Mouse (Mus musculus): ENCODE data around the gene Hdac9.

DNA sequence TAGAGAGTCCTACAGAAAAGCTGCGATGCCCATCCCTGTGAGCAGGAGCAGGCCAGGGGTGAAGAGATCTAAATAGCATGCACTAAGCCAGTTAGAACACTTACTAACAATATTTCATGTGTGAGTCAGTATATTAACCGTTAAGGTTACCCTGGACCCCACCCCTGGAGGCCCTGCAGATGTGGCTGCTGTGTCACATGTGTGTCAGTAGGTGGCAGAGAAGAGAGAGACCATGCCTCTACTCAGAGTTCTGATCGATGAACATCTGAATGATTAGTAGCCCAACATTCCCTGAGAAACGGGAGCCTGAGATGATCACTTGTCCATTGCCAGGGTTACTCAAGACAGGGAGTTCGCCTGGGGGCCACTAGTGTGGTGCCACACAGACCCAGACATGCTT, 22.0 kb downstream of the Hdac9 start:
- TF ChIP-seq CTCF (IDR thresholded peaks at IDR 0.05; ENCODE audit: low read depth, low read length) (no peak), POLR2A (IDR thresholded peaks at IDR 0.05; ENCODE audit: extremely low read depth, insufficient read depth, low read length) (no peak)

Data from liver, adult 2 months (tissue).